Mouse (Mus musculus): ENCODE results near the gene Tmem86b. TPM values are rescaled to one million over a fixed set of nuclear protein-coding genes. Genes with fewer than 3 reads are reported as not detected.

Gene Tmem86b
- total RNA-seq, 2 experiments from 2014 or later, result 5.9 to 8.2 TPM

Small RNA genes within 50 kb of the gene (microRNA-seq; reads per million reads assigned to microRNA genes)
- gene Gm23577, result not detected

Other genes starting within 250 kb of the Tmem86b start
- under 1 TPM in 1 of 2 experiments, not detected in 1; 0.20 TPM for gene Gp6, start 233.7 kb downstream of the Tmem86b start, total RNA-seq (2021)
- gene Rdh13, start 185.8 kb downstream of the Tmem86b start, total RNA-seq (2021), result 10 to 100 TPM; 18.3 to 24.1 TPM
- 1 to 10 TPM; 2.6 to 9.6 TPM for gene Eps8l1, start 170.7 kb downstream of the Tmem86b start, total RNA-seq (2021)
- 100 to 1,000 TPM in 1 of 2 experiments, 10 to 100 TPM in 1; 74.6 to 112 TPM for gene Ppp1r12c, start 129.7 kb downstream of the Tmem86b start, total RNA-seq (2021)
- gene Tnnt1, start 115.0 kb downstream of the Tmem86b start, total RNA-seq (2021), result 1 to 10 TPM; 1.0 to 1.8 TPM
- gene Tnni3, start 107.2 kb downstream of the Tmem86b start, total RNA-seq (2021), result under 1 TPM; 0.56 to 0.76 TPM
- gene Dnaaf3, start 99.0 kb downstream of the Tmem86b start, total RNA-seq (2021), result 1 to 10 TPM in 1 of 2 experiments, under 1 TPM in 1; 0.70 to 1.2 TPM
- 1 to 10 TPM; 6.4 to 9.5 TPM for gene Syt5, start 83.9 kb downstream of the Tmem86b start, total RNA-seq (2021)
- not detected for gene Ptprh, start 27.4 kb downstream of the Tmem86b start, total RNA-seq (2021)
- 10 to 100 TPM; 82.6 to 89.5 TPM for gene Ppp6r1, start 27.6 kb upstream of the Tmem86b start, total RNA-seq (2021)
- gene Hspbp1, start 53.6 kb upstream of the Tmem86b start, total RNA-seq (2021), result 10 to 100 TPM; 47.8 to 50.7 TPM
- 1 to 10 TPM; 6.6 to 8.0 TPM for gene Brsk1, start 59.2 kb upstream of the Tmem86b start, total RNA-seq (2021)
- gene Tmem150b, start 93.8 kb upstream of the Tmem86b start, total RNA-seq (2021), result under 1 TPM; 0.16 to 0.43 TPM
- 10 to 100 TPM; 30.5 to 34.6 TPM for gene Kmt5c, start 108.7 kb upstream of the Tmem86b start, total RNA-seq (2021)
- gene Cox6b2, start 121.7 kb upstream of the Tmem86b start, total RNA-seq (2021), result 1 to 10 TPM; 7.5 to 7.8 TPM
- gene Fam71e2, start 139.9 kb upstream of the Tmem86b start, total RNA-seq (2021), result not detected
- under 1 TPM; 0.13 to 0.56 TPM for gene Il11, start 151.4 kb upstream of the Tmem86b start, total RNA-seq (2021)
- not detected for gene Tmem190, start 151.5 kb upstream of the Tmem86b start, total RNA-seq (2021)
- gene Tmem238, start 158.2 kb upstream of the Tmem86b start, total RNA-seq (2021), result 10 to 100 TPM in 1 of 2 experiments, 1 to 10 TPM in 1; 8.2 to 15.0 TPM
- 1,000 to 10,000 TPM in 1 of 2 experiments, 100 to 1,000 TPM in 1; 989 to 1,001 TPM for gene Rpl28, start 161.5 kb upstream of the Tmem86b start, total RNA-seq (2021)
- 100 to 1,000 TPM; 123 to 125 TPM for gene Ube2s, start 181.2 kb upstream of the Tmem86b start, total RNA-seq (2021)
- under 1 TPM; 0.86 to 0.93 TPM for gene Shisa7, start 213.3 kb upstream of the Tmem86b start, total RNA-seq (2021)
- gene Isoc2b, start 238.8 kb upstream of the Tmem86b start, total RNA-seq (2021), result 10 to 100 TPM in 1 of 2 experiments, 1 to 10 TPM in 1; 9.2 to 23.4 TPM
- 10 to 100 TPM; 23.5 to 47.3 TPM for gene Isoc2a, start 245.7 kb upstream of the Tmem86b start, total RNA-seq (2021)

Data from adrenal gland, postnatal 36 days (tissue).